Mouse (Mus musculus) liver, embryonic 14.5 days (tissue): Measurements from ENCODE around the gene Lcorl. TPM values are rescaled to one million over a fixed set of nuclear protein-coding genes. Genes with fewer than 3 reads are reported as not detected.

ENCODE experiments used
- ATAC-seq: fragments of 200-750 bp; cut with Nextera tagmentation; 2 replicates; pipeline ENCODE4 v1.8.0; 2017; ENCODE audit warnings: moderate number of reproducible peaks, mild to moderate bottlenecking, moderate library complexity; ENCODE audit not compliant: insufficient read depth
- DNase-seq, 3 experiments: peaks; one replicate each; pipeline ENCODE4 v3.0.0-alpha.2; 2012 to 2013; ENCODE audit warnings: low read depth in 3 of 3, low spot score in 3 of 3
- H3K27ac ChIP-seq: fragments of 300-500 bp; sonication (generic); 2 replicates; pipeline ENCODE4 v1.5.1; 2014; ENCODE audit warnings: moderate library complexity, mild to moderate bottlenecking, control low read depth, inconsistent platforms
- H3K27me3 ChIP-seq: fragments of 300-500 bp; sonication (generic); 2 replicates; pipeline ENCODE4 v1.6.1; 2014; ENCODE audit warnings: mild to moderate bottlenecking, low read length, moderate library complexity; ENCODE audit not compliant: control insufficient read depth, insufficient read depth
- H3K36me3 ChIP-seq: fragments of 300-500 bp; sonication (generic); replicated peaks from 2 replicates; pipeline ENCODE4 v1.6.1; 2014; ENCODE audit warnings: low read depth; ENCODE audit not compliant: control insufficient read depth, insufficient read depth
- H3K4me1 ChIP-seq, 2 experiments: fragments of 200-500 bp in 1 of 2; fragments of 300-500 bp in 1 of 2; sonication (generic) in 1 of 2; replicated peaks; 2 replicates each; pipeline ENCODE4 v1.6.1; 2012 to 2014; ENCODE audit warnings: antibody characterized with exemption in 1 of 2, inconsistent platforms in 1 of 2, low read length in 1 of 2; ENCODE audit not compliant: control insufficient read depth in 2 of 2, insufficient read depth in 2 of 2
- H3K4me2 ChIP-seq: fragments of 300-500 bp; sonication (generic); 2 replicates; pipeline ENCODE4 v1.6.1; 2014; ENCODE audit warnings: low read depth, mild to moderate bottlenecking, control low read depth, moderate library complexity
- H3K4me3 ChIP-seq, 2 experiments: fragments of 200-500 bp in 1 of 2; fragments of 300-500 bp in 1 of 2; sonication (generic) in 1 of 2; 2 replicates each; pipeline ENCODE4 v1.5.1; 2012 to 2014; ENCODE audit warnings: low read depth in 2 of 2, low read length in 2 of 2, mild to moderate bottlenecking in 2 of 2, control low read depth in 1 of 2, inconsistent platforms in 1 of 2, moderate library complexity in 1 of 2; ENCODE audit not compliant: insufficient read depth in 1 of 2
- H3K9ac ChIP-seq: fragments of 300-500 bp; sonication (generic); replicated peaks from 2 replicates; pipeline ENCODE4 v1.6.1; 2014; ENCODE audit warnings: mild to moderate bottlenecking, control low read depth, moderate library complexity
- H3K9me3 ChIP-seq: fragments of 300-500 bp; sonication (generic); 2 replicates; pipeline ENCODE4 v1.6.1; 2016; ENCODE audit warnings: low read length, mixed read lengths; ENCODE audit not compliant: control insufficient read depth
- CTCF ChIP-seq: IDR thresholded peaks from 2 replicates; pipeline ENCODE4 v1.5.1; 2016; ENCODE audit warnings: antibody characterized with exemption, low read depth, control low read depth
- EP300 ChIP-seq: IDR thresholded peaks from 2 replicates; pipeline ENCODE4 v1.6.1; 2016; ENCODE audit warnings: antibody characterized with exemption, low read depth
- WGBS: fragments of 180-500 bp; shearing (Covaris S2); extraction: QIAGEN DNeasy Blood & Tissue Kit; methylation state at CpG from one replicate; pipeline ENCODE4 v1.1.7; 2014; ENCODE audit not compliant: insufficient replicate concordance; 5-methylcytosine and 5-hydroxymethylcytosine counted together
- polyA plus RNA-seq, 2 experiments: library from polyadenylated mRNA; depleted of rRNA in 1 of 2; stranded (reverse) in 1 of 2; unstranded in 1 of 2; fragments of >200 nt; fragmentation: Nextera tagmentation in 1 of 2; extraction: Ambion mirVana in 1 of 2; gene quantifications; 2 replicates each; pipeline versions ENCODE4 v1.2.1 to v1.2.3; 2012 to 2014

Gene Lcorl
- polyA plus RNA-seq, 2 experiments: 1.9 to 5.8 TPM

DNA sequence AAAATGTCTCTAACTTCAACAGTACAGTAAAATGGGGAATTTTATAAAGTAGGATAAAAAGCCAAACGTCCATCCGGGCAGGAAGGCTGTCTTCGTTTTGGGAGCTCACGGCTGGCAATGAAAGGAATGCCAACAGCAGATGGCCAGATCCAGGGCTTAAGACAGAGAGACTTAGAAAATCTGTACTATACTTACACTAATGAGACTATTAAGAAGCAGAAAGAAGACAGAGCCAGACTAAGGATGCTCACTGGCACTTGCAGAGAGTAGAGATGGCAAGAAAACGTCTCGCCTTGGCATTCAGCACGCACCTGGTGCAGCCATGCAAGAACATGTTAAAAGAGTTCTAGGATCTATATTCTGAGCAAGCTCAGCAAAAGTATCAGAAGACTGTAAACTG is 65.6 kb downstream of the Lcorl start:
- WGBS: 85% methylated on average over 7 of the region's 7 CpGs
- no peaks in the 10 kb centered on the region for H3K9me3 ChIP-seq
- no peak for ATAC-seq
- no peaks in the 10 kb centered on the region for H3K4me1 ChIP-seq
- H3K27me3 ChIP-seq: no peaks in the 10 kb centered on the region
- no peak overlapping the region for H3K9ac ChIP-seq
- H3K4me3 ChIP-seq: no peak overlapping the region
- no peak overlapping the region for H3K27ac ChIP-seq
- no peak for DNase-seq
- TF ChIP-seq EP300: no peak
- H3K36me3 ChIP-seq: no peaks in the 10 kb centered on the region
- H3K4me2 ChIP-seq: no peak overlapping the region

DNA sequence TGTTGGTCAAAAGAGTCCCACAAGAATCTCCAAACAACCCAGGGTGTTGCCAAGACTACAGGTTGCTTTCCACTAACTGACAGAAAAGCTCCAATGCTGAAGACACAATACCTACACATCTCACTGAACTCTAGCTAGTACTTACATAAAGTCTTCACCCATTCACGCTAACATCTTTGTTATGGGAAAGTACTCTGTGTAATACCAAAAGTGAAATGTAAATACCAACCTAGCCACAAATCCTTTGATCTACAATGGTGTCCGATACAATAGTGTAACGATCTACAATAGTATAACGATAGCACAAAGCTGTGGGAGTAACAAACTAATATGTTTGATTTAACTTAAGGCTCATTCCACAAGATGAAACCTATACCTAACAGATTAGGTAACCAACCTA is 67.2 kb downstream of the Lcorl start:
- no peaks in the 10 kb centered on the region for H3K4me1 ChIP-seq

DNA sequence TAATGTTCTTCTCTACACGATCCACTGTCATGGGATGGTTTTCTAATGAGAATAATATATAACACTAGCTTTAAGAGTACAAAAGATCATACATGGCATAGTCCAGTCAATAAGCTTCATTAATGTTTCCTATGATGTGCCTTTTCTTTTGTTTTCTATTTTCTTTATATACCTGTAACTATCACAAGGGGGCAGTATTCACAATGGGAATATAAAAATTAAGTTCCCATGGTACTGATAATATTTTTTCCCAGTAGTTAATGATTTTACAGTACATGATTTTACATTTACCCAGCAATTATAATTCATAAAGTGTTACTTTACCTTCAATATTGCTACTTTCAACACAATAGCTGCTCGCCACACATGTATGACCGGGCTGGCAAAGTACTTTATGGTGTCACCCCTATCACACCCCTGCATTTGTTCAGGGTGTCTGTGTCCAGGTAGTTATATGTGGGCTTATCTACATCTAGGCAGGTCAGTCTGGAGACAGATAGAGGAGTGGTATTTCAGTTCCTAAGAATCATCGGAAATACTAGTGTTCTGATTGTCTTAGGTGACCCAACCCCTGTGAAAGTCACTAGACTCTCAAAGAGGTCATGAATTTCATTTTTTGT is 99.8 kb downstream of the Lcorl start:
- Histone ChIP-seq H3K9ac (no peak overlapping the region), H3K36me3 (no peaks in the 10 kb centered on the region), H3K9me3 (no peaks in the 10 kb centered on the region), H3K4me2 (no peak overlapping the region), H3K4me1 (no peaks in the 10 kb centered on the region), H3K27me3 (no peaks in the 10 kb centered on the region), H3K27ac (no peak overlapping the region), H3K4me3 (no peak overlapping the region)
- 67% methylated on average over 4 of the region's 4 CpGs for whole genome bisulfite sequencing
- TF ChIP-seq CTCF (peak; percentile 24; the same call in 1 of the 2 replicates), EP300 (no peak)
- DNase-seq (no peak), ATAC-seq (no peak)

More for the DNA sequence above, 67.2 kb downstream of the Lcorl start:
- Histone ChIP-seq H3K4me3 (no peak overlapping the region), H3K9me3 (no peaks in the 10 kb centered on the region), H3K9ac (no peak overlapping the region), H3K4me2 (no peak overlapping the region), H3K36me3 (no peaks in the 10 kb centered on the region), H3K27ac (no peak overlapping the region), H3K27me3 (no peaks in the 10 kb centered on the region)
- no peak for ATAC-seq
- TF ChIP-seq CTCF (no peak), EP300 (no peak)
- DNase-seq: no peak
- WGBS: 82% methylated on average over 4 of the region's 4 CpGs

DNA sequence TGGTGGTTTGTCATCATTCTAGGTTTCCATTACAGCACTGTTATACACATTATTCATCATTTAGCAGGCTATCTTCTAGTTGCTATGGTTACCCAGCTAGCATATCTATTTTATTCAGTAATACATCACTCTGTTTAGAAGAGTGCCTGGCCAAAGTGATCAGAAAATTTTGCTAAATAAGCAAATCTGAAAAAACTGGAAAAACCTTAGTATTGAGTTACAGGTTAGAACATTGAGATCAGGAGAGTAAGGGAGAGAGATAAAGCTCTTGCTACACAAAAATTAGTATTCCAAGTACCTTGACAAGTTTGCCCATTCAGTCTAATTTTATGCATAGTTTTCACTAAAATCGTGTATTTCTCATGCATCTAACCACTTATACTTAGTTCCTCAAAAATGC is 119.5 kb downstream of the Lcorl start:
- 61% methylated on average over 1 of the region's 1 CpGs for WGBS
- no peaks in the 10 kb centered on the region for H3K9me3 ChIP-seq
- ATAC-seq: no peak

DNA sequence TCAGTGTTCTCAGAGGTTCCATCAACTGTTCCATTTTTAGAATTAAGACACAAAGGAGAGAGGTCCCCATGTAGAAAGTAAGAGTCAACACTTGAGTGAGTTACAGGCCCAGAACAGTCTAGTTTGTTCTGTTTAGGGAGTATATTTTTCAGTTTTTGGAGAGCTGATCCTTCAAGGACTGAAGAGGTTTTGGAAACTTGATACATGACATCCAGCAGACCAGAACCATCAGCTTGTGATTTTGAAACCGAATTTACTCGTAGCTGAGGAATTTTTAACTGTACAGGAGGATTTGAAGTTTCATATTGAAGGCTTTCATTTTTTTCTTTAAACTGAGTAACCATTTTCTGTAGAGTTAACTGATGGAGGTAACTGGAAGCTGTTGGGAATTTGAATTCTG is 123.7 kb downstream of the Lcorl start:
- Histone ChIP-seq H3K4me3 (no peak overlapping the region), H3K4me2 (no peak overlapping the region), H3K9me3 (no peaks in the 10 kb centered on the region), H3K27me3 (no peaks in the 10 kb centered on the region), H3K4me1 (no peaks in the 10 kb centered on the region), H3K36me3 (no peaks in the 10 kb centered on the region), H3K27ac (no peak overlapping the region), H3K9ac (no peak overlapping the region)
- TF ChIP-seq EP300 (no peak), CTCF (no peak)
- ATAC-seq (no peak), DNase-seq (no peak)
- 68% methylated on average over 2 of the region's 2 CpGs for WGBS

More for the DNA sequence above, 119.5 kb downstream of the Lcorl start:
- Histone ChIP-seq H3K4me3 (no peak overlapping the region), H3K9ac (no peak overlapping the region), H3K4me2 (no peak overlapping the region), H3K27ac (no peak overlapping the region), H3K36me3 (no peaks in the 10 kb centered on the region), H3K4me1 (no peaks in the 10 kb centered on the region), H3K27me3 (no peaks in the 10 kb centered on the region)
- no peak for DNase-seq
- TF ChIP-seq EP300: no peak
- no peak for TF ChIP-seq CTCF
